Mouse (Mus musculus) liver, adult 2 months (tissue): ENCODE measurements at regions not wholly inside any gene's neighbourhood (a gene's known extent, or its start where the extent isn't known, plus 50 kb on each side); places are given as distances from the start of the nearest gene placed in this dataset.

Source experiments
- CTCF ChIP-seq: fragments of 200-500 bp; IDR thresholded peaks from 2 replicates; pipeline ENCODE4 v1.5.1; 2011; ENCODE audit warnings: low read depth, low read length, control low read depth
- POLR2A ChIP-seq: fragments of 200-500 bp; IDR thresholded peaks from 2 replicates; pipeline ENCODE4 v1.6.1; 2011; ENCODE audit warnings: low read length, control low read depth; ENCODE audit not compliant: insufficient read depth; ENCODE audit errors: extremely low read depth

DNA sequence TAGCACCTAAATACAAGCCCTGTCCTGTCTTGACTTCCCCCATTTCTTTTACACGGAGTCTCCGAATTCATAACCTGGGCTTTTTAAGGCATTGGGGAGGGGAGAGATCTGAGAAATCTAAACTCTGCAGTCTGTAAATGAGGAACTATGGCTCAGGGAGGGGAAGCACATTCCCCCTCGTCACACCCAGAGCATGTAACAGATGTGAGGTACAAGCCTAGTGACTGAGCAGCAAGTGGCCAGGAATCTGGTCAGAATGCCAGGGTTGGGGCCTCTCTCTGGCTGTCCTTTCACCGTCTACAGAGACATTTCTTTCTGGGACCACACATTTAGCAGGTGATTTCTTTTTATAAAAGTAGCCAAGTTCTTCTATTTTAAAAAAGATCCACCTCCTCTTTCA lies 289.4 kb downstream of the Gm826 start:
- TF ChIP-seq CTCF (no peak), POLR2A (no peak)
